Mouse (Mus musculus) kidney, postnatal 10 days (tissue): Measurements from ENCODE around the gene Gm10217.
A peak's percentile ranks its signal among the peaks of the same experiment; 100 is the strongest.

Source experiments
- DNase-seq: peaks from one replicate; pipeline ENCODE4 v3.0.0; 2021; ENCODE audit warnings: mixed read lengths

Gene Gm10217

GRCm38 (mm10) chr8:9863951-9864350 is at the start of gene Gm10217:
TSS of gene Gm10217 (plus strand) at chr8:9864251.
- DNase-seq, result no peak

- DNase-seq, result no peak
Measured at GRCm38 (mm10) chr8:9824770-9825169, 39.3 kb upstream of the Gm10217 start.

DNA sequence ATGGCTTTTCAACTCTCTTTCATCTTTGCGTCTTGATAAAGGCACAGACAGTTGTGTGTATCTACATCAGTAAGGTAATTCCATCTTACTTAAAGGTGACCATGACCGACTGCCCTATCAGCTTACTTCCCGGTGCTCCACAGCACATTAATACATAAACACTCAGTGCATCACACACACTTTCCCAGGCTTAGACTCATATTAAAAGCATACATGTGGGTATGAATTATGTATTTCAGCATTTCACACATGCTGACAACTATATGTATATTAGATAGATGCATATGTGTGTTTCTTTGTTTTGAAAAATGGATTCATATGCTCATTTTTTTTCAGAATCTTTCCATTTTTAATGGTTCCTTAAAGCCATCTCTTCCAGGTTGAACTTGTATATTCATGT is 23.8 kb upstream of the Gm10217 start:
- DNase-seq, result no peak

- DNase-seq, result peak; percentile 35
Measured at GRCm38 (mm10) chr8:9859286-9859685, 4.8 kb upstream of the Gm10217 start.

DNA sequence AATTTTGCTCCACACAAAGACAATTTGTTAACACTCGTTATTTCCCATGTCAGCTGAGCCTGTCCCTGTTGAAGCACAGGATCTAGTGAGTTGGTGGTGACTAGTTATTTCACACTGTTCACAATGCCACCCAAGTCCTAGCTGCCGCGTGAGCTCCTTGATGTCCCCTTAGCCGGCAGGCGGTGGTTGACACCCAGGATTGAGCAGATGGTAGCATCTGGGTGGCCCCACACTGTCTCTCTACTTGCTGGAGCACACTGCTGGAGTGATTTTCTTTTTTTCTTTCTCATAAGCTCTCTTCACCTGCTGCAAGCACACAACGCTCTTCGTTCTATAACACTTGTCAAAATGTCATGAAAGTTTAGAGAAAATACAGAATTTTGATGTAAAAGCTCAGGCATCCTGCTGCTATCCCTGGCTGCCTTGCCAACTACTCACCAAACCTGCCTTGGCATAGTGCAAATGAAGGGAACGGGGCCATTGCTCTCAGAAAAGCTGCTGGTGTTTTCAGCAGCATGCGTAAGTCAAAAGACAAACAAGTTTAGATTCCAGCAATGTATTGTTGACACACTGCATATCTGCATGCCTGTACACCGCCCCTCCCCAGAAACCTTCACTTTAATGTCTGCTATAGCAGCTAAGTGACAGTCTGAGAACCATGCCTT is 3.4 kb upstream of the Gm10217 start:
- no peak for DNase-seq

GRCm38 (mm10) chr8:9865150-9865549 is 1.1 kb downstream of the Gm10217 start:
- no peak for DNase-seq

DNA sequence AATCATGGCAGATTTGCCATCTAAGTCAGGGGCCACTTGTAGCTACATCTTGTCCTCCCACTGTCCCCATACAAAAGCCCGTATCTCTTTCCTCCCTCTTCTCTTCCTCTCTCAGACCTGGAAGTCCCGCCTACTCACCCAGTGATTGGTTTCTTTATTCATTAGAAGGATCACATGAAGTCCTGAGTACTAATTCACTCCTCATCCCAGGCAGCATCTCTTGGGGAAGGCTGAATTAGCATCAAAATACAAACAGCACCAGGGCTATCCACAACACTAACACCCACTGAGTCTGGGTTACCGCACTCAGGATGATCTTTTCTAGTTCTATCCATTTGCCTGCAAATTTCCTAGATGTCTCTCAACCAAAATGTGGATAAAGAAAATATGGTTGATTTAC is 4.0 kb downstream of the Gm10217 start:
- DNase-seq, result no peak

- no peak for DNase-seq
Measured at GRCm38 (mm10) chr8:9876241-9876640, 12.2 kb downstream of the Gm10217 start.

- peak; percentile 11 for DNase-seq
Measured at GRCm38 (mm10) chr8:9879921-9880320, 15.9 kb downstream of the Gm10217 start.

GRCm38 (mm10) chr8:9886714-9887113 is 22.7 kb downstream of the Gm10217 start:
- DNase-seq, result no peak

- DNase-seq, result no peak
Measured at GRCm38 (mm10) chr8:9899199-9899598, 35.1 kb downstream of the Gm10217 start.

GRCm38 (mm10) chr8:9899673-9900072 is 35.6 kb downstream of the Gm10217 start:
- no peak for DNase-seq
